Mouse (Mus musculus): ENCODE results near the gene Cdk10. TPM values are rescaled to one million over a fixed set of nuclear protein-coding genes. Genes with fewer than 3 reads are reported as not detected.
"Not testable (repeated sequence)": the region's sequence is repeated elsewhere in the genome, so short reads cannot be mapped to it uniquely, and the experiment has no call there.

Cdk10 gene
- 27.0 and 31.2 TPM in 2 replicates for polyA plus RNA-seq (2016; fragmentation: Nextera tagmentation; extraction: Ambion mirVana)

GRCm38 (mm10) chr8:123224278-123225266 lies at the start of gene Cdk10:
Gene Cdk10 (plus strand): TSS chr8:123224842.
- 4% methylated on average over 59 of the region's 59 CpGs for WGBS
- H3K4me3 ChIP-seq: peak within 1 kb of the TSS; percentile 90
- H3K9me3 ChIP-seq: no peaks in the 10 kb centered on the region
- peak; percentile 97 for DNase-seq (ENCODE audit: low spot score)
- H3K4me1 ChIP-seq: peaks cover 16% of the 10 kb centered on the region
- H3K36me3 ChIP-seq: peaks cover 30% of the 10 kb centered on the region
- H3K27ac ChIP-seq: peak within 1 kb of the TSS; percentile 90
- no peaks in the 10 kb centered on the region for H3K27me3 ChIP-seq (ENCODE audit: insufficient read depth, poor library complexity, severe bottlenecking)

DNA sequence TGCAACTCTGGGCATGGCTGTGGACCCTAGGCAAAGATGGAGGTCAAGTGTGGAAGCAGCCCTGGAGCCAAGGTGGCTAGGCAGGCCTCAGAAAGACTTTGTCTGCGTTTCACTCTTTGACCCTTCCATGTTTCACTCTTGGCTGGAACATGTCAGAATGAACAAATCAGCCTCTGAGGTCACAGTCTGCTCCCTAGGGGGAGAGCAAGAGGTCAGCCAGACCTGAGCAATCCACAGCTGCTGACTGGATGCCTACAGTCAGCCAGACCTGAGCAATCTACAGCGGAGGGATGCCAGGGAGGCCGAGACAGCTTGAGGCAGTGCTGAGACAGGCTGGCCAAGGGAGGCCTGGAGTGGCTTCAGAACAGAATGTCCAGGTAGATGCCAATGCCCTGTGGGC lies 43.3 kb upstream of the Cdk10 start:
- H3K4me1 ChIP-seq: peaks cover 23% of the 10 kb centered on the region

DNA sequence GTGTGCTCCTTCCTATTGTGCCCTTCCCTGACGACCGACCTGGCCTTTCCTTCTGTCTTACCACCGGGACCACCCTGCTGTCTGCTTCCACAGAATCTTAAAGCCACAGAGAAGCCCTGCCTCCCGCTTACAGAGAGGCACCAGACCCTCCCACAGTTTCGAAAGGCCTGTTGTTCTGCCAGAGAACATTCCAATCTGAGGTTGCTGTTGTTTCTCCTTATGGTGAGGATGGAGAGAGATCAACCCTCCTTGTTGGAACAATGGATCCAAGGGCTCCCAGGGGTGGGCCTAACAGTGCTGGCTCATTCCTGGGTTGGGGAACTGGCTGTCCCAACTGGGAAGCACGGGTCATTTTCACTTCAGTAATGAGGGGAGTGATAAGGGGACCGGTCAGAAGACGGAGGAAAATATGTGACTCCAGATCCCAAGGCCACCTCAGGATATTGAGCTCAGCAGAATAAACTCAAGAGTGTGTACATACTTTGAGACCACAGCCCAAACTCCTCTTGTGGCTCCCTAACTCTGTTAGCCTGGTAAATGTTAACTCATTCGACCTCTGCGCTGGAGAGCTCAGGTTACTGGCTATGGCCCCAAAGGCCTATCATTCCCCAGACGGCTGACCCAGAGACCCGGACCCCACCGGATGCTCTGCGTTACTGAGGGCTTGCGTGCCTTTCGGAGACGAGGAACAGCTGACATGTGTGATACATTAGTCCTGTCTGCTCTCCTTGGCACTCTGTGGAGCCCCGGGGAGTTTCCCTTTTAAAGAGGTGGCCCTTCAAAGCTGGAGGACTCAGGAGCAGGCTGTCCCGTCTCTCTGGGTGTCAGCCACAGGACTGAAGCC lies 38.9 kb upstream of the Cdk10 start, which contains the start of gene Dpep1:
Gene Dpep1 (plus strand): TSS at position 677 of the 844 bp plus-strand sequence.
- 28% methylated on average over 19 of the region's 19 CpGs for WGBS
- peak within 1 kb of the TSS; percentile 56 for H3K27ac ChIP-seq
- no peak within 1 kb of the TSS for H3K4me3 ChIP-seq
- no peaks in the 10 kb centered on the region for H3K9me3 ChIP-seq
- peaks cover 14% of the 10 kb centered on the region for H3K27me3 ChIP-seq (ENCODE audit: insufficient read depth, poor library complexity, severe bottlenecking)
- peak; percentile 77 for DNase-seq (ENCODE audit: low spot score)
- peaks cover 43% of the 10 kb centered on the region for H3K4me1 ChIP-seq
- no peaks in the 10 kb centered on the region for H3K36me3 ChIP-seq

More for the DNA sequence above, 43.3 kb upstream of the Cdk10 start:
- Histone ChIP-seq H3K27ac (no peak overlapping the region), H3K4me3 (no peak overlapping the region), H3K9me3 (peaks cover 24% of the 10 kb centered on the region), H3K36me3 (no peaks in the 10 kb centered on the region), H3K27me3 (ENCODE audit: insufficient read depth, poor library complexity, severe bottlenecking) (peaks cover 8% of the 10 kb centered on the region; the same call in 1 of the 2 replicates)
- DNase-seq (ENCODE audit: low spot score): peak; percentile 73
- 66% methylated on average over 3 of the region's 3 CpGs for WGBS

DNA sequence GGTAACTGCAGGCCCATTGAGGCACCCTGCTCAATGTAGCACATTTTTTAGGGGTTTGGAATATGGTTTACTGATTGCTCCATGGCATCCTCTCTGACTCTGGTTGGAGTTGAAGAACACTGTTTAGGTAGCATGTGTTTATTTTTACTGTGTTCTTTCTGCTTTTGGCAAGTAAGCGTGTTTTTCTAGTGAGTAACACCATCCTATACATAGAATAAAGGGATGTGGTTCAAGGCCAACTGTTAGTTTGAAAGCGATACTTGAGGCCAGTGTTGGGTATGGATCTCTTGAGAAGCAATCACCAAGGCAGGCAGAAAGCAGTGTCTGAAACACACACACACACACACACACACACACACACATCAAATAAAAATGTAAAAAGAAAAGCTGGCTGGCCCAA lies 36.6 kb upstream of the Cdk10 start:
- H3K27ac ChIP-seq: no peak overlapping the region
- no peak overlapping the region for H3K4me3 ChIP-seq
- 83% methylated on average over 2 of the region's 2 CpGs for WGBS
- H3K27me3 ChIP-seq (ENCODE audit: insufficient read depth, poor library complexity, severe bottlenecking): peaks cover 11% of the 10 kb centered on the region
- no peaks in the 10 kb centered on the region for H3K36me3 ChIP-seq
- H3K9me3 ChIP-seq: no peaks in the 10 kb centered on the region
- DNase-seq (ENCODE audit: low spot score): no peak
- H3K4me1 ChIP-seq: peaks cover 40% of the 10 kb centered on the region

- no peaks in the 10 kb centered on the region for H3K36me3 ChIP-seq
- no peaks in the 10 kb centered on the region for H3K9me3 ChIP-seq
- peaks cover 43% of the 10 kb centered on the region for H3K4me1 ChIP-seq
- H3K27me3 ChIP-seq (ENCODE audit: insufficient read depth, poor library complexity, severe bottlenecking): peaks cover 7% of the 10 kb centered on the region
- no peak for DNase-seq (ENCODE audit: low spot score)
- H3K4me3 ChIP-seq: no peak overlapping the region
- WGBS: 81% methylated on average over 7 of the region's 7 CpGs
- H3K27ac ChIP-seq: no peak overlapping the region
Measured at GRCm38 (mm10) chr8:123188841-123189240, 35.8 kb upstream of the Cdk10 start.

GRCm38 (mm10) chr8:123190678-123191077 lies 34.0 kb upstream of the Cdk10 start:
- Histone ChIP-seq H3K27me3 (ENCODE audit: insufficient read depth, poor library complexity, severe bottlenecking) (peaks cover 10% of the 10 kb centered on the region), H3K36me3 (no peaks in the 10 kb centered on the region), H3K4me3 (peak overlapping the region; percentile 3; the same call in 1 of the 2 replicates), H3K4me1 (peaks cover 36% of the 10 kb centered on the region), H3K27ac (no peak overlapping the region; the same call in 1 of the 2 replicates), H3K9me3 (no peaks in the 10 kb centered on the region)
- peak; percentile 91 for DNase-seq (ENCODE audit: low spot score)
- 2% methylated on average over 9 of the region's 9 CpGs for WGBS

DNA sequence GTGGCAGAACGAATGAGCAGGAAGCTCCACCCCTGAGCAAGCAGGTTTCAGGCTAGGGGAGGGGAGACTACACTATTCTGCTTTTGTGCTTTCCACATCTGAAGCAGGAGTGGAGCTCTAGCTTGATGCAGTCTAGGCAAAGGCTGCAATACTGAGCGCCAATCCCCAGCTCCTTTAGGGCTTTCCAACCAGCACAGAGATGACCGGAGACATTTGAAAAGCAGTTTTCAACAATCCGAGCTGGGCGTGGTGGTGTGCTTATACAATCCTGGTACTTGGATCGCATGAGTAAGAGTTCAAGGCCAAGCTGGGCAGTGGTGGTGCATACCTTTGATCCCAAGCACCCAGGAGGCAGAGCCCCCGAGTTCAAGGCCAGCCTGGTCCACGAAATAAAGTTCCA lies 32.7 kb upstream of the Cdk10 start:
- H3K36me3 ChIP-seq: no peaks in the 10 kb centered on the region
- peaks cover 23% of the 10 kb centered on the region for H3K4me1 ChIP-seq
- WGBS: 54% methylated on average over 8 of the region's 8 CpGs
- H3K27me3 ChIP-seq (ENCODE audit: insufficient read depth, poor library complexity, severe bottlenecking): peaks cover 10% of the 10 kb centered on the region
- no peak overlapping the region for H3K4me3 ChIP-seq
- no peak for DNase-seq (ENCODE audit: low spot score)
- H3K9me3 ChIP-seq: no peaks in the 10 kb centered on the region
- H3K27ac ChIP-seq: no peak overlapping the region

DNA sequence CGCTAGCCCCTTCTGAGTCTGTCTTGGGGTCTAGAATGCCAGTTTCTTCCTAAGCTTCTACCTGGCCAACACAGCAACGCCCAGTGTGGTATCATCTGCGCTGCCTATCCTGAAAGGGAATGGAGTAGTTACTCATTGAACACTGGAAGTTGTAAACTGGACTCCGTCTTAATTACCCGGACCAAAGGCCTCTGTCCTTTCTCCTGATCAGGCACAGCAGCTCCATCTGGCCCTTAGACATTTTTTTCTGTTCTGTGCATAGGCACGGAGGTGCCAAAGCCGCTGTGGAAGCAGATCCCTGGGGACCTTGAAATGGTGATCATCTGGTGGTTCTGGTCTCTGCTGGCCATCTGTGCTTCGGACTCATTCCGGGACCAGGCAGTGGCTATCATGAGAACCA lies 30.9 kb upstream of the Cdk10 start:
- Histone ChIP-seq H3K4me3 (no peak overlapping the region), H3K27me3 (ENCODE audit: insufficient read depth, poor library complexity, severe bottlenecking) (peaks cover 4% of the 10 kb centered on the region; the same call in 1 of the 2 replicates), H3K27ac (no peak overlapping the region; the same call in 1 of the 2 replicates), H3K36me3 (no peaks in the 10 kb centered on the region), H3K4me1 (peaks cover 12% of the 10 kb centered on the region; the same call in 1 of the 2 replicates), H3K9me3 (no peaks in the 10 kb centered on the region)
- no peak for DNase-seq (ENCODE audit: low spot score)
- 88% methylated on average over 9 of the region's 9 CpGs for WGBS

DNA sequence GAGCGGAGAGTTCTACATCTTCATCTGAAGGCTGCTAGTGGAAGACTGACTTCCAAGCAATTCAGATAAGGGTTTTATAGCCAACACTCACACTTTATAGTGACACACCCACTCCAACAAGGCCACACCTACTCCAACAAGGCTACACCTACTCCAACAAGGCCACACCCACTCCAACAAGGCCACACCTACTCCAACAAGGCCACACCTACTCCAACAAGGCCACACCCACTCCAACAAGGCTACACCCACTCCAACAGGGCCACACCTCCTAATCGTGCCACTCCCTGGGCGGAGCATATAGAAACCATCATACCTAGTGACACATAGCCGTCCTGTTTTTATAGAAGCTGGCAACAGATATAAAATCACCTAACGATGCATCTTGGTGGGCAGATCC lies 27.6 kb upstream of the Cdk10 start:
- not testable (repeated sequence) for H3K36me3 ChIP-seq; H3K4me3 ChIP-seq; DNase-seq (ENCODE audit: low spot score); H3K4me1 ChIP-seq; H3K9me3 ChIP-seq; H3K27ac ChIP-seq
- 63% methylated on average over 5 of the region's 5 CpGs for WGBS
- peaks cover 14% of the 10 kb centered on the region; the same call in 1 of the 2 replicates for H3K27me3 ChIP-seq (ENCODE audit: insufficient read depth, poor library complexity, severe bottlenecking)

DNA sequence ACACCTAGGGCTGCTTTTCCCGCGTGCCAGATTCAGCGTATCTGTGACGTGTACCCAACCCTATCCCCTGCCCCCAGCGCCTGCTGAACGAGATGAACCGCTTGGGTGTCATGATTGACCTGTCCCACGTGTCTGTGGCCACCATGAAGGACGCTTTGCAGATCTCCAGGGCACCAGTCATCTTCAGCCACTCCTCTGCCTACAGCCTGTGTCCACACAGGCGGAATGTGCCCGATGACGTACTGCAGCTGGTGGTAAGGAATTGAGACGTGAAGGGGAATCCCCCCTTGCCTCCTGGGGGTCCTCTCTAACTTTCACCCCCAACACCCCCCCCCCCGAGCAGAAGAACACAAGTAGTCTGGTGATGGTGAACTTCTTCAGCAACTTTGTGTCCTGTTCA lies 24.8 kb upstream of the Cdk10 start:
- H3K36me3 ChIP-seq: peaks cover 5% of the 10 kb centered on the region; the same call in 1 of the 2 replicates
- H3K4me1 ChIP-seq: no peaks in the 10 kb centered on the region
- H3K27me3 ChIP-seq (ENCODE audit: insufficient read depth, poor library complexity, severe bottlenecking): 0 out of 2 replicates have a peak, but pooled peaks cover 11% of the 10 kb centered on the region
- H3K4me3 ChIP-seq: no peak overlapping the region
- 57% methylated on average over 14 of the region's 14 CpGs for WGBS
- no peak for DNase-seq (ENCODE audit: low spot score)
- H3K9me3 ChIP-seq: no peaks in the 10 kb centered on the region
- no peak overlapping the region for H3K27ac ChIP-seq

GRCm38 (mm10) chr8:123202288-123202687 lies 22.4 kb upstream of the Cdk10 start:
- no peaks in the 10 kb centered on the region for H3K9me3 ChIP-seq
- peaks cover 26% of the 10 kb centered on the region for H3K36me3 ChIP-seq
- 0 out of 2 replicates have a peak, but pooled peaks cover 11% of the 10 kb centered on the region for H3K27me3 ChIP-seq (ENCODE audit: insufficient read depth, poor library complexity, severe bottlenecking)
- no peak overlapping the region for H3K4me3 ChIP-seq
- no peak overlapping the region for H3K27ac ChIP-seq
- 32% methylated on average over 5 of the region's 5 CpGs for WGBS
- no peaks in the 10 kb centered on the region for H3K4me1 ChIP-seq
- peak; percentile 75 for DNase-seq (ENCODE audit: low spot score)

- no peaks in the 10 kb centered on the region for H3K9me3 ChIP-seq
- DNase-seq (ENCODE audit: low spot score): no peak
- no peak overlapping the region for H3K4me3 ChIP-seq
- peaks cover 39% of the 10 kb centered on the region for H3K36me3 ChIP-seq
- H3K27ac ChIP-seq: no peak overlapping the region
- WGBS: 81% methylated on average over 3 of the region's 3 CpGs
- 0 out of 2 replicates have a peak, but pooled peaks cover 11% of the 10 kb centered on the region for H3K27me3 ChIP-seq (ENCODE audit: insufficient read depth, poor library complexity, severe bottlenecking)
- no peaks in the 10 kb centered on the region for H3K4me1 ChIP-seq
Measured at GRCm38 (mm10) chr8:123203571-123203970, 21.1 kb upstream of the Cdk10 start.
